Mouse (Mus musculus) lung, adult 2 months (tissue): ENCODE data around the gene Zmynd19. TPM values are rescaled to one million over a fixed set of nuclear protein-coding genes. Genes with fewer than 3 reads are reported as not detected.

Source experiments
- DNase-seq: peaks from one replicate; pipeline ENCODE4 v3.0.0; 2022
- H3K4me1 ChIP-seq: fragments of 200-500 bp; 2 replicates; pipeline ENCODE4 v1.6.1; 2011; ENCODE audit warnings: low read length; ENCODE audit not compliant: control insufficient read depth, insufficient read depth
- H3K4me3 ChIP-seq: fragments of 200-500 bp; replicated peaks from 2 replicates; pipeline ENCODE3; 2011; ENCODE audit warnings: low read depth, mild to moderate bottlenecking, control low read depth, low read length; ENCODE audit errors: extremely low read depth
- CTCF ChIP-seq: fragments of 200-500 bp; IDR thresholded peaks from 2 replicates; pipeline ENCODE4 v1.5.1; 2011; ENCODE audit warnings: mild to moderate bottlenecking, low read length, control low read depth; ENCODE audit not compliant: insufficient read depth
- POLR2A ChIP-seq: fragments of 200-500 bp; IDR thresholded peaks from 2 replicates; pipeline ENCODE4 v1.6.1; 2011; ENCODE audit warnings: low read depth, mild to moderate bottlenecking, control low read depth, low read length, borderline replicate concordance; ENCODE audit errors: extremely low read depth
- WGBS: fragments of 180-500 bp; shearing (Covaris S2); methylation state at CpG from one replicate; pipeline ENCODE4 v1.1.7; 2018; 5-methylcytosine and 5-hydroxymethylcytosine counted together
- polyA plus RNA-seq: library from polyadenylated mRNA; depleted of rRNA; stranded (reverse); fragments of >200 nt; gene quantifications from 2 replicates; pipeline ENCODE4 v1.2.3, GENCODE M21; 2012; rRNA removed

Zmynd19 gene
- polyA plus RNA-seq, result 3.7 and 5.5 TPM in 2 replicates

GRCm38 (mm10) chr2:24949421-24950188 is at the start of gene Zmynd19:
Gene Zmynd19, plus strand, starts transcription at chr2:24949792.
- peak; percentile 97 for DNase-seq
- H3K4me3 ChIP-seq, result peak within 1 kb of the TSS; percentile 66
- no peak for TF ChIP-seq CTCF
- TF ChIP-seq POLR2A, result peak; percentile 17; the same call in 1 of the 2 replicates
- H3K4me1 ChIP-seq, result no peaks in the 10 kb centered on the region
- WGBS, result 1% methylated on average over 98 of the region's 108 CpGs

- Histone ChIP-seq H3K4me3 (no peak overlapping the region), H3K4me1 (peaks cover 19% of the 10 kb centered on the region)
- DNase-seq, result no peak
- no peak for TF ChIP-seq CTCF
- TF ChIP-seq POLR2A, result no peak
- 47% methylated on average over 5 of the region's 5 CpGs for WGBS
Measured at GRCm38 (mm10) chr2:24901055-24901454, 48.5 kb upstream of the Zmynd19 start.

GRCm38 (mm10) chr2:24902999-24903398 is 46.6 kb upstream of the Zmynd19 start:
- Histone ChIP-seq H3K4me1 (peaks cover 9% of the 10 kb centered on the region), H3K4me3 (no peak overlapping the region)
- WGBS, result 73% methylated on average over 6 of the region's 6 CpGs
- TF ChIP-seq CTCF (no peak), POLR2A (no peak)
- DNase-seq, result no peak

DNA sequence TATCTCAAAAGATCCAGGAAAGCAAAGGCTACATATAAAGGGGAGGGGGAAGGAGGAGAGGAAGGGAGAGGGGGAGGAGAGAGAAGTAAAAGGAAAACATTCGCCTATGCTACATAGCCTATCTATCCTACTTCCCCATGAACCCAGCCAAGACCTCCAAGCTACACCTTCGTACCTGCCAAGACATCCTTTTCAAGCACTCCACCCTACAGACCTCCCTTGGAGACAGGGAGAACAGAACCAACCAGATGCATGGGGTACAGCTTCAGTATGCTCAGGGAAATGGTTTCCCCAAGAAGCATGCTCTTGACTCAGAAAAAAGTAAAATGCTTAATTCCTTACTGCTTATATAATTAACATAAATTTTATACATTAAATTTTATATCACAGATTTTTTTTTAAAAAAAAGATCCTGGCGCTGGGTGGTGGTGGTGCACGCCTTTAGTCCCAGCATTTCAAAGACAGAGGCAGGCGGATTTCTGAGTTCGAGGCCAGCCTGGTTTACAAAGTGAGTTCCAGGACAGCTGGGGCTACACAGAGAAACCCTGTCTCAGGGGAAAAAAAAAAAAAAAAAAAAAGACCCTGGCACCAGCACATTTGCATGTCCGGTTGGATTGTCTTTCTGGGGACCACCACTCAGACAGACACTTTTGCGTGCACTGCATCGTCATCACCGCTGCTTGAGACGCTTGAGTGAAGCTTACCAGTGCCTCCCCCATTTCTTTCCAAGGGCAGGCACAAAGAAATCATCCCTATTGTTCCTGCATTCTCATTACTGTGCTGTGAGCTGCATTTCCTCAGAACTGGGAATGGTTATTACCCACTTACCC is 44.6 kb upstream of the Zmynd19 start:
- no peak for TF ChIP-seq CTCF
- no peak for TF ChIP-seq POLR2A
- WGBS, result 75% methylated on average over 11 of the region's 11 CpGs
- H3K4me3 ChIP-seq, result no peak overlapping the region
- no peak for DNase-seq
- H3K4me1 ChIP-seq, result peaks cover 9% of the 10 kb centered on the region

DNA sequence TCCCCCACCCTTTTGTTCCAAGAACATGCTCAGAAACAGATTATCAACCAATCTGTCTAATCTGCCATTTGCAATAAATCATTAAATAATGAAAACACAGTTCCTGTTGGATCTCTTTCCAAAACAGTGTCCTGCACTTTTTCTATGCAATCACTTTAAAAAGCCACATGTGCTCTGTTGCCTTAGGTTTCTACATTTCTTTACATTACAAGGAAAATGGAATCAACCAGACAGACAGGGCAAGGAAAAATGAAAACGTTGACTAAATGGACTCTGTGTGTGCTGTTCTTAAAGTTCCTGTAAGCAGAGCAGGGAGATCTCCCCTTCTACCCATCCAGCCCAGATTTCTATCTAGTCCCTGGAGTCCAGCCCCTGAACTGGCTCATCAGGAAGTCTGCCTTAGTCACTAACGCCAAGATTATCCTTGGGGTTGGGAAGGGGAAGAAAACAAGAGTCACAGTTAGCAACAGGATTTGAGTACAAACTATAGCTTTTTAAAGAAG is 43.9 kb upstream of the Zmynd19 start:
- no peak for DNase-seq
- WGBS, result 11% methylated on average over 2 of the region's 2 CpGs

GRCm38 (mm10) chr2:24910481-24910880 is 39.1 kb upstream of the Zmynd19 start:
- TF ChIP-seq CTCF (no peak), POLR2A (no peak)
- peaks cover 7% of the 10 kb centered on the region for H3K4me1 ChIP-seq
- H3K4me3 ChIP-seq, result no peak overlapping the region
- 83% methylated on average over 4 of the region's 4 CpGs for WGBS
- DNase-seq, result no peak

More for the DNA sequence above, 43.9 kb upstream of the Zmynd19 start:
- peaks cover 9% of the 10 kb centered on the region for H3K4me1 ChIP-seq
- no peak for TF ChIP-seq CTCF
- no peak for TF ChIP-seq POLR2A
- no peak overlapping the region for H3K4me3 ChIP-seq

- Histone ChIP-seq H3K4me3 (no peak overlapping the region), H3K4me1 (no peaks in the 10 kb centered on the region)
- TF ChIP-seq POLR2A (no peak), CTCF (no peak)
- 92% methylated on average over 4 of the region's 4 CpGs for WGBS
- no peak for DNase-seq
Measured at GRCm38 (mm10) chr2:24912189-24912588, 37.4 kb upstream of the Zmynd19 start.

DNA sequence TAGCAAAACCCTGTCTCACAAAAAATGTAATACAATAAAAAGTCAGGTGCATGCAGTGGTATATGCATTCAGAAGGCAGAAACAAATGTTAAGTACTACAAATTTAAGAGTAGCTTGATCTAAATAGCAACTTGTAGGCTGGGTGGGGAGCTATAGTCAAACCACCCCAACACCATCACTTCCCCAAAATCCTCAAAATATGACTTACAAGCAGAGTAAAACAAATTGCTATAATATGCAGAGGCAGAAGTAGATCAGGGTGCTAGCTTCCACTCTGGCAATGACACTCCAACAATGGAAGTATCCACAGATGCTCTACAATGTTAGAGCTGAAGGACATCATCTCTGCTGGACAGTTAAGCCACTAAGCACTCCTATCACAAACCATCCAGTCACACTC is 37.0 kb upstream of the Zmynd19 start:
- no peak overlapping the region for H3K4me3 ChIP-seq
- no peak for TF ChIP-seq POLR2A
- no peak for TF ChIP-seq CTCF
- DNase-seq, result no peak
- H3K4me1 ChIP-seq, result peaks cover under 1% of the 10 kb centered on the region; the same call in 1 of the 2 replicates

- no peak overlapping the region for H3K4me3 ChIP-seq
- no peak for DNase-seq
- TF ChIP-seq POLR2A (no peak), CTCF (no peak)
- 55% methylated on average over 3 of the region's 3 CpGs for WGBS
- peaks cover 5% of the 10 kb centered on the region; the same call in 1 of the 2 replicates for H3K4me1 ChIP-seq
Measured at GRCm38 (mm10) chr2:24914762-24915161, 34.8 kb upstream of the Zmynd19 start.
